Mouse (Mus musculus): ENCODE measurements at regions not wholly inside any gene's neighbourhood (a gene's known extent, or its start where the extent isn't known, plus 50 kb on each side); places are given as distances from the start of the nearest gene placed in this dataset.

- H3K4me1 ChIP-seq (ENCODE audit: control insufficient read depth, insufficient read depth, low read length), result peaks cover 13% of the 10 kb centered on the region
- no peak overlapping the region for H3K27ac ChIP-seq (ENCODE audit: low read depth, low read length)
- no peaks in the 10 kb centered on the region for H3K27me3 ChIP-seq (ENCODE audit: control insufficient read depth, insufficient read depth, low read length)
- no peaks in the 10 kb centered on the region for H3K36me3 ChIP-seq (ENCODE audit: control insufficient read depth, insufficient read depth, low read length)
- 79% methylated on average over 4 of the region's 4 CpGs for WGBS (ENCODE audit: insufficient replicate concordance)
- ATAC-seq (replicated peaks; ENCODE audit: insufficient number of reproducible peaks, low FRiP score, low TSS enrichment), result no peak
- no peak overlapping the region for H3K4me3 ChIP-seq (ENCODE audit: low read depth, low read length)
- no peak overlapping the region for H3K9ac ChIP-seq (ENCODE audit: low read depth, low read length)
- H3K9me3 ChIP-seq (replicated peaks; ENCODE audit: control insufficient read depth, low read length), result no peaks in the 10 kb centered on the region
- no peak overlapping the region for H3K4me2 ChIP-seq
Measured at GRCm38 (mm10) chr8:64367906-64368305, 161.8 kb upstream of the Tll1 start.

- no peak overlapping the region for H3K9ac ChIP-seq (ENCODE audit: low read depth, low read length)
- H3K27ac ChIP-seq (ENCODE audit: low read depth, low read length), result no peak overlapping the region
- H3K4me1 ChIP-seq (ENCODE audit: control insufficient read depth, insufficient read depth, low read length), result peaks cover 13% of the 10 kb centered on the region
- 74% methylated on average over 9 of the region's 9 CpGs for WGBS (ENCODE audit: insufficient replicate concordance)
- H3K36me3 ChIP-seq (ENCODE audit: control insufficient read depth, insufficient read depth, low read length), result no peaks in the 10 kb centered on the region
- H3K4me3 ChIP-seq (ENCODE audit: low read depth, low read length), result no peak overlapping the region
- ATAC-seq (replicated peaks; ENCODE audit: insufficient number of reproducible peaks, low FRiP score, low TSS enrichment), result no peak
- no peaks in the 10 kb centered on the region for H3K27me3 ChIP-seq (ENCODE audit: control insufficient read depth, insufficient read depth, low read length)
- no peaks in the 10 kb centered on the region for H3K9me3 ChIP-seq (replicated peaks; ENCODE audit: control insufficient read depth, low read length)
- H3K4me2 ChIP-seq, result no peak overlapping the region
Measured at GRCm38 (mm10) chr8:64366974-64367266, 160.8 kb upstream of the Tll1 start.

DNA sequence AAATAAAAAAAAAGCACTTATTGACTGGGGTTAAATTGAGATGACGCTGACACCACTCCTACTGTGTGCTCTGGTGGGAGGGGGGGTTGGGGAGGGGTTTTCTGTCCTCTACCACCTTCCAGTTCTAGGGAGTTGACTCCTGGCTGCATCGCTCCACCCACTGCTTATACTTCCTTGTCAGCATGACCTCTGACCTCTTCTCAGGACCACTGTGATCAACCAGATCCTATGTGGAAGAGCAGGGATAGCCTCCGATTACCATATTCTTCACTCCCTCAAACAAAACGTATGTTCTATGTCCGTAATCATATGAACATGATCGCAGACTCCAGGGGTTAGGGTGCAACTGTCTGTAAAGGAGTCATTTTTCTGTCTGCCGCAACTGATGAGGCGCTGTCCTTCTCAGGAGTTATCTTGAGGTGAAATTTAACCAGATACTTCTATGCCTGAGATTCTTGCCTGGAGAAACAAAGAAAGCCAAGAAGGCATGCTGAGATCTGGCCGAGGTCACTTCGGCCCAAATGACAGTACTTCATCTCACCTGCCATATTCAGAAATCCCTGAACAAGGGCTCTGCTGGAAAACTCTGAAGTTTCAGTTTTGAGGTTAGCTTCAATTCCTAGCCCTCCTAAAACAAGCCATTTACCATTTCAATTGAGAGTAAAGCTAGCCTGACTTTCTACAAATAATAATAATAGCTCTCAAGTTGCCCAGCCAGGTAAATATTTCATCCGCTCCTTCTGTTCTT, 160.3 kb upstream of the Tll1 start:
- 79% methylated on average over 11 of the region's 11 CpGs for WGBS (ENCODE audit: insufficient replicate concordance)

DNA sequence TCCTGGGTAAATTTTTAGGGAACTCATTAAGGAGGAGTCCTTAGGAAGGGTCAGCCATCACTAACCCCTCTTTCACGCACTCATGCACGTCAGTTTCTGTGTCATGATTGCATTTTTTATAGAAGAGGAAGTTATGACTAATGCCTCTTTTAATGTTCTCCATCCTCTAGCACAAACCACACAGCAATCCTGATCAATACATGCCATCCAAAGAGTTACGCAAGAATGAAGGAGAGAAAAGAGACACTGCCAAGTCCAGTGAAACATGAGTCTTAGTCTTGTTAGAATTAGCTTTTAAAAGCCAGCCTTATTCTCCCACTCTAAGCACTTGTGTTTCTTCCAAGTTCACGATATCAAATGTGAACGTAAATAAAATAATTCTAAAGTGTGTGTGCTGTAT, 151.0 kb upstream of the Tll1 start:
- Histone ChIP-seq H3K4me1 (ENCODE audit: control insufficient read depth, insufficient read depth, low read length) (no peaks in the 10 kb centered on the region), H3K4me3 (ENCODE audit: low read depth, low read length) (no peak overlapping the region), H3K9me3 (replicated peaks; ENCODE audit: control insufficient read depth, low read length) (no peaks in the 10 kb centered on the region), H3K36me3 (ENCODE audit: control insufficient read depth, insufficient read depth, low read length) (no peaks in the 10 kb centered on the region), H3K9ac (ENCODE audit: low read depth, low read length) (no peak overlapping the region), H3K27ac (ENCODE audit: low read depth, low read length) (no peak overlapping the region), H3K4me2 (no peak overlapping the region), H3K27me3 (ENCODE audit: control insufficient read depth, insufficient read depth, low read length) (no peaks in the 10 kb centered on the region)
- ATAC-seq (replicated peaks; ENCODE audit: insufficient number of reproducible peaks, low FRiP score, low TSS enrichment), result no peak
- WGBS (ENCODE audit: insufficient replicate concordance), result 85% methylated on average over 5 of the region's 5 CpGs

More for the DNA sequence above, 160.3 kb upstream of the Tll1 start:
- H3K9ac ChIP-seq (ENCODE audit: low read depth, low read length), result no peak overlapping the region
- peaks cover 13% of the 10 kb centered on the region for H3K4me1 ChIP-seq (ENCODE audit: control insufficient read depth, insufficient read depth, low read length)
- no peaks in the 10 kb centered on the region for H3K27me3 ChIP-seq (ENCODE audit: control insufficient read depth, insufficient read depth, low read length)
- no peak overlapping the region for H3K27ac ChIP-seq (ENCODE audit: low read depth, low read length)
- no peaks in the 10 kb centered on the region for H3K36me3 ChIP-seq (ENCODE audit: control insufficient read depth, insufficient read depth, low read length)
- no peak for ATAC-seq (replicated peaks; ENCODE audit: insufficient number of reproducible peaks, low FRiP score, low TSS enrichment)
- no peak overlapping the region for H3K4me2 ChIP-seq
- H3K4me3 ChIP-seq (ENCODE audit: low read depth, low read length), result no peak overlapping the region
- H3K9me3 ChIP-seq (replicated peaks; ENCODE audit: control insufficient read depth, low read length), result no peaks in the 10 kb centered on the region

DNA sequence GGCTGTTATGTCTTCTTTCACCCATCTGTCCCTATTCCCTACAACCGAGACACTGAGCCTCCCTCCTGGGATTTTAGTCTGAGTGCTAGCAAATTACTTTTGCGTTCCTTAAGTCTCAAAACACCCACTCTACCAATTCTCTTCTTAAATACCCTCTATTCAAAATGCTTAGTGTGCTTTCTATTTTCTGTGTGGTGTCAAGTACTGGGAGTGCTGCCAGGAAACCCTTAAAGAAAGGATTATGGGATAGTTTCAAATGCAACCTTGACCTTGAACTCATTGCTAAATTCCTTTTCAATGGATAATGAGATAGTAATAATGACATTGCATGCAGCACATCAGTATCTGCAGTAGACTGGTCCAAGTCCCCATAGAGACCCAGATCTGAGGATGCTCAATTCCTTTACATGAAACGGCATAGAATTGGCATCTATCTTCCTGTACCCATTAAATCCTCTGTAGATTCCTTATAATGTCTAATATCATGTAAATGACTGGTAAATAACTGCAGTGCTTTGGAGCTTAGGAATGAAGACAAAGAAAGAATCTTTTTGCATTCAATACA, 142.1 kb upstream of the Tll1 start:
- ATAC-seq (replicated peaks; ENCODE audit: insufficient number of reproducible peaks, low FRiP score, low TSS enrichment), result no peak
- 79% methylated on average over 3 of the region's 3 CpGs for WGBS (ENCODE audit: insufficient replicate concordance)
- H3K4me1 ChIP-seq (ENCODE audit: control insufficient read depth, insufficient read depth, low read length), result no peaks in the 10 kb centered on the region
- no peaks in the 10 kb centered on the region for H3K36me3 ChIP-seq (ENCODE audit: control insufficient read depth, insufficient read depth, low read length)
- H3K4me2 ChIP-seq, result no peak overlapping the region
- no peak overlapping the region for H3K4me3 ChIP-seq (ENCODE audit: low read depth, low read length)
- no peaks in the 10 kb centered on the region for H3K27me3 ChIP-seq (ENCODE audit: control insufficient read depth, insufficient read depth, low read length)
- H3K27ac ChIP-seq (ENCODE audit: low read depth, low read length), result no peak overlapping the region
- H3K9me3 ChIP-seq (replicated peaks; ENCODE audit: control insufficient read depth, low read length), result no peaks in the 10 kb centered on the region
- no peak overlapping the region for H3K9ac ChIP-seq (ENCODE audit: low read depth, low read length)

GRCm38 (mm10) chr8:64347490-64347889, 141.4 kb upstream of the Tll1 start:
- no peak overlapping the region for H3K4me3 ChIP-seq (ENCODE audit: low read depth, low read length)
- no peak overlapping the region for H3K27ac ChIP-seq (ENCODE audit: low read depth, low read length)
- H3K4me2 ChIP-seq, result no peak overlapping the region
- H3K4me1 ChIP-seq (ENCODE audit: control insufficient read depth, insufficient read depth, low read length), result no peaks in the 10 kb centered on the region
- H3K9ac ChIP-seq (ENCODE audit: low read depth, low read length), result no peak overlapping the region
- no peaks in the 10 kb centered on the region for H3K9me3 ChIP-seq (replicated peaks; ENCODE audit: control insufficient read depth, low read length)
- no peaks in the 10 kb centered on the region for H3K36me3 ChIP-seq (ENCODE audit: control insufficient read depth, insufficient read depth, low read length)
- 82% methylated on average over 2 of the region's 2 CpGs for WGBS (ENCODE audit: insufficient replicate concordance)
- no peak for ATAC-seq (replicated peaks; ENCODE audit: insufficient number of reproducible peaks, low FRiP score, low TSS enrichment)
- no peaks in the 10 kb centered on the region for H3K27me3 ChIP-seq (ENCODE audit: control insufficient read depth, insufficient read depth, low read length)

- no peak overlapping the region for H3K4me2 ChIP-seq
- H3K9me3 ChIP-seq (replicated peaks; ENCODE audit: control insufficient read depth, low read length), result no peaks in the 10 kb centered on the region
- no peak overlapping the region for H3K9ac ChIP-seq (ENCODE audit: low read depth, low read length)
- H3K4me3 ChIP-seq (ENCODE audit: low read depth, low read length), result no peak overlapping the region
- no peaks in the 10 kb centered on the region for H3K36me3 ChIP-seq (ENCODE audit: control insufficient read depth, insufficient read depth, low read length)
- H3K27ac ChIP-seq (ENCODE audit: low read depth, low read length), result no peak overlapping the region
- no peaks in the 10 kb centered on the region for H3K27me3 ChIP-seq (ENCODE audit: control insufficient read depth, insufficient read depth, low read length)
- ATAC-seq (replicated peaks; ENCODE audit: insufficient number of reproducible peaks, low FRiP score, low TSS enrichment), result no peak
- H3K4me1 ChIP-seq (ENCODE audit: control insufficient read depth, insufficient read depth, low read length), result no peaks in the 10 kb centered on the region
- 73% methylated on average over 5 of the region's 5 CpGs for WGBS (ENCODE audit: insufficient replicate concordance)
Measured at GRCm38 (mm10) chr8:64346428-64346827, 140.4 kb upstream of the Tll1 start.

DNA sequence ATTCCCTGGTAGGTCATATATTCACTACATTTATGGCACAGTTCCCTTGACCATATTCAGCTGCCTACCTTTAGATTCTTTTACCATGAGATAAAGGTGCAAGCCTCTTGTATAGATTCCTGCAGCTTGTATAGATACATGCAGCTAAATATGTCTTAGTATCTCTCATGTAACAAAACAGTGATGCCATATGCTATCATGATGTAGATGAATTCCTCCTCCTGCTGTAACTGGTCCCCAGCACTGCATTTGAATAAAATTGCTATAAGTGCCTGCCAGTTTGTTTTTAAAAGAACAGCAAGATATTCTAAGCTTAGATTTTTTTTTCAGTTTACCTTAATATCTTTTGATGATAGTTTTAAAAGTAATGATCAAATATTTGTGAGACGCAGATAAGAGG, 138.9 kb upstream of the Tll1 start:
- Histone ChIP-seq H3K4me2 (no peak overlapping the region), H3K36me3 (ENCODE audit: control insufficient read depth, insufficient read depth, low read length) (no peaks in the 10 kb centered on the region), H3K9me3 (replicated peaks; ENCODE audit: control insufficient read depth, low read length) (no peaks in the 10 kb centered on the region), H3K9ac (ENCODE audit: low read depth, low read length) (no peak overlapping the region), H3K27ac (ENCODE audit: low read depth, low read length) (no peak overlapping the region), H3K4me3 (ENCODE audit: low read depth, low read length) (no peak overlapping the region), H3K27me3 (ENCODE audit: control insufficient read depth, insufficient read depth, low read length) (no peaks in the 10 kb centered on the region), H3K4me1 (ENCODE audit: control insufficient read depth, insufficient read depth, low read length) (no peaks in the 10 kb centered on the region)
- 87% methylated on average over 1 of the region's 1 CpGs for WGBS (ENCODE audit: insufficient replicate concordance)
- ATAC-seq (replicated peaks; ENCODE audit: insufficient number of reproducible peaks, low FRiP score, low TSS enrichment), result no peak

- Histone ChIP-seq H3K9me3 (replicated peaks; ENCODE audit: control insufficient read depth, low read length) (no peaks in the 10 kb centered on the region), H3K4me3 (ENCODE audit: low read depth, low read length) (no peak overlapping the region), H3K9ac (ENCODE audit: low read depth, low read length) (no peak overlapping the region), H3K4me2 (no peak overlapping the region), H3K4me1 (ENCODE audit: control insufficient read depth, insufficient read depth, low read length) (no peaks in the 10 kb centered on the region), H3K36me3 (ENCODE audit: control insufficient read depth, insufficient read depth, low read length) (no peaks in the 10 kb centered on the region), H3K27me3 (ENCODE audit: control insufficient read depth, insufficient read depth, low read length) (no peaks in the 10 kb centered on the region), H3K27ac (ENCODE audit: low read depth, low read length) (no peak overlapping the region)
- ATAC-seq (replicated peaks; ENCODE audit: insufficient number of reproducible peaks, low FRiP score, low TSS enrichment), result no peak
- WGBS (ENCODE audit: insufficient replicate concordance), result 83% methylated on average over 7 of the region's 7 CpGs
Measured at GRCm38 (mm10) chr8:64343600-64343999, 137.5 kb upstream of the Tll1 start.
